Mouse (Mus musculus) testis, adult 2 months (tissue): ENCODE data around the gene 2310011J03Rik. TPM values are rescaled to one million over a fixed set of nuclear protein-coding genes. Genes with fewer than 3 reads are reported as not detected.

ENCODE experiments used
- H3K27ac ChIP-seq: fragments of 200-500 bp; 2 replicates; pipeline ENCODE4 v1.5.1; 2012; ENCODE audit warnings: low read depth, low read length; ENCODE audit not compliant: control insufficient read depth, insufficient read depth
- H3K27me3 ChIP-seq: fragments of 200-500 bp; 2 replicates; pipeline ENCODE4 v1.6.1; 2012; ENCODE audit warnings: mild to moderate bottlenecking, low read length, moderate library complexity; ENCODE audit not compliant: control insufficient read depth, insufficient read depth
- H3K36me3 ChIP-seq: fragments of 200-500 bp; 2 replicates; pipeline ENCODE4 v1.6.1; 2012; ENCODE audit warnings: mild to moderate bottlenecking, low read length; ENCODE audit not compliant: control insufficient read depth, insufficient read depth
- H3K4me1 ChIP-seq: fragments of 200-500 bp; 2 replicates; pipeline ENCODE4 v1.6.1; 2012; ENCODE audit warnings: low read length; ENCODE audit not compliant: control insufficient read depth, insufficient read depth
- H3K4me3 ChIP-seq: fragments of 200-500 bp; 2 replicates; pipeline ENCODE4 v1.5.1; 2012; ENCODE audit warnings: low read depth, mild to moderate bottlenecking, low read length, moderate library complexity, mixed read lengths; ENCODE audit not compliant: control insufficient read depth
- CTCF ChIP-seq: fragments of 200-500 bp; IDR thresholded peaks from 2 replicates; pipeline ENCODE4 v1.5.1; 2012; ENCODE audit warnings: low read depth, mild to moderate bottlenecking, inconsistent platforms, low read length, moderate library complexity; ENCODE audit not compliant: control insufficient read depth, insufficient read depth, insufficient replicate concordance
- POLR2A ChIP-seq: fragments of 200-500 bp; IDR thresholded peaks from 2 replicates; pipeline ENCODE4 v1.6.1; 2012; ENCODE audit warnings: low read depth, mild to moderate bottlenecking, inconsistent platforms, low read length, moderate library complexity; ENCODE audit not compliant: control insufficient read depth
- polyA plus RNA-seq: library from polyadenylated mRNA; depleted of rRNA; stranded (reverse); fragments of >200 nt; gene quantifications from 2 replicates; pipeline ENCODE4 v1.2.3, GENCODE M21; 2012; rRNA removed

Gene 2310011J03Rik
- polyA plus RNA-seq, 1 experiment = 11.3 TPM

DNA sequence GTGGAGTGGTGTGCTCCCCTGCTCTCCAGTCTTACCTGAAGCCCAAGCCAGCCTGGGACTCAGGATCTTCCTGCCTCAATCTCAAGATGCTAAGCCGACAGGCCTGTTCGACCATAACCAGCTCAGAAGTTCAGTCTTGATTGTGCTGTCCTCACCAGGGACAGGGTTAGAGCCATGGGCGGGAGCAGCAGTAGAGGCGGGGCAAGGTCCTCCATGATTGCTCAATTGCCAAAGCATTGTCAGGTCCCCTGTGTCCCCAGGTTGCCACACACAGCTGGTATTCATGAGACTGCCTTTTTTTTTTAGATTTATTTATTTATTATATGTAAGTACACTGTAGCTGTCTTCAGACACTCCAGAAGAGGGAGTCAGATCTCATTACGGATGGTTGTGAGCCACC, 44.1 kb downstream of the 2310011J03Rik start:
- H3K36me3 ChIP-seq = peaks cover 4% of the 10 kb centered on the region
- no peak overlapping the region for H3K4me3 ChIP-seq
- H3K27ac ChIP-seq = no peak overlapping the region
- peaks cover 3% of the 10 kb centered on the region; the same call in 1 of the 2 replicates for H3K4me1 ChIP-seq
- TF ChIP-seq POLR2A = no peak
- no peak for TF ChIP-seq CTCF
- H3K27me3 ChIP-seq = no peaks in the 10 kb centered on the region

DNA sequence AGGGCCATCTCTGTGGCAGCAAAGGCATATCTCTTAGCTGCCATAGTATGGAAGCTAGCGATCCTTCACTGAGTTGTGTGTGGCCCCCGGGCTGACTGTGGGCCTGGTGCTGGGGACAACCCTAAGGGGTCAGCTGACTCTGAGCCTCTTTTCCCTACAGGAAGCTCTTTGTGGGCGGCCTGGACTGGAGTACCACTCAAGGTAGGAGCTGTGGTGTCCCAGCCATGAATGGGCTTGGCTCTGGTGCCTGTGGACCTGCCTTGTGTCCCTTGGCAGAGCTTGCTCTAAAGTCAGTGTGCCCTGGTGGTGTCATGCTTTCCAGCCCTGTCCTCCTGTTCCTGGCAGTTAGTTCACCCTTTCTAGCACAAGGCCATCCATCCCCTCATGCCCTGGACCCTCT, 46.5 kb downstream of the 2310011J03Rik start:
- Histone ChIP-seq H3K27me3 (no peaks in the 10 kb centered on the region), H3K36me3 (peaks cover 4% of the 10 kb centered on the region), H3K27ac (no peak overlapping the region), H3K4me1 (peaks cover 8% of the 10 kb centered on the region), H3K4me3 (no peak overlapping the region)
- TF ChIP-seq POLR2A = no peak
- no peak for TF ChIP-seq CTCF

DNA sequence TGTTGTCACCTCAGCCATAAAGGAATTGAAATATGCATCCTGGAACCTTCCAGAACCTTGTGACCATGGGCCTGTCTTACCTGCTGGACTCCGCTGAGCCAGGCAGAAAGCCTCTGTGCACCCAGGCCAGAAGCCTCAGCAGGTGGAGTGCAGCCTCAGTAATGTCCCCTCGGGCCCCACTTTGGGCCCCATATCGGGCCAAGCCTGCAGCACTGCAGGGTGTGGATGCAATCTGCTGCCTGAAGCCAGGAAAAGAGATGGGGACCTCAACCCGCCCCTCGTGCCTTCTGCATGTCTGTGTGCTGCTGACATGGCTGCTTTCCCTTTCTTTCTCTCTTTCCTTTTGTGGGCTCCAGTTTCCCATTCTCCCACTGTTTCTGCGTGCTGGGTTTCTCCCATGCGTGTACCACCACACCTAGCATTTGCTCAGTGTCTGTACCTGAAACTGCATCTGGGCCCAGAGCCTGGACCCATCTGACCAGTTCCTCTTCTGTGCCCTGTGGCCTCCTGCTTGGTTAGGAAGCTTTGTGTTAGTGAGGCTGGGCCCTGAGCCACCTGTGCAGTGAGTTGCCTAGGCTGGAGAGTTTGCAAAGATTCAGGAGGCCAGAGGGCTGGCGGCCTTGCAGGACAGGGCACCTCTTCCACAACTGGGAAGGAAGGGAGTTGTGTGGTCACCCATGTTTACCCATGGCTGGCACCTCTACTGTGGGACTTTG, 48.3 kb downstream of the 2310011J03Rik start:
- Histone ChIP-seq H3K36me3 (peaks cover 3% of the 10 kb centered on the region), H3K4me1 (peaks cover 8% of the 10 kb centered on the region), H3K27me3 (no peaks in the 10 kb centered on the region), H3K4me3 (no peak overlapping the region), H3K27ac (no peak overlapping the region)
- no peak for TF ChIP-seq POLR2A
- TF ChIP-seq CTCF = no peak

DNA sequence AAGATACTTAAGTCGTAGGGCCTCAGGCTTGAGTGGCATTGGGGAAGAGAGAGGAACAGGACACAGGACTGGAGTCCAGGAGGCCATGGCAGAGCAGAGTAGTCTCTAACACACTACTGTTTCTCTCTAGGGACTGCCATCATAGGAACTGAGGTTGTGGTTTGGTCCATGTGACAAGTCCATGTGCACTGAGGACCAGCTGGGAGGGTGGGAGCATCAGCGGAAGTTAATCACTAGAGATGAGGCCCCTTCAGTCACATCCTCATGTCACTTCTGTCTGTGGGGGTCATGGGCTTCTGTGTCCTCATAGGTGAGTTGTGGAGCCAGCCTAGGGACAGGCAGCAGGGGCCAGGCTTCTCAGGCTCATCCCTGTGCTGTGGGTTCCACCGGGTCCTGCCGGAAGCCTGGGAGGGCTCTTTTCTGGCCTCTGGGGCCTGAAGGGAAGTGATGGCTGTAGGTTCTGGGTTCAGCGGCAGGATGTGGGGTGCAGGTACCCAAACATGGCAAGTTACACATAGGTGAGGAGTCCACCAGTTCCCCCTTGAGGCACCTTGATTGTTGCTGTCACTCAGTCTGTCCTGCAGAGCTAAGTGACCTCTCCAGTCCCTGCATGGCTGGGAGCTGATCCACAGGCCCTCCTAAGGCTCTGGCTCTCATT, 49.0 kb downstream of the 2310011J03Rik start:
- H3K27me3 ChIP-seq = no peaks in the 10 kb centered on the region
- H3K27ac ChIP-seq = no peak overlapping the region
- no peak overlapping the region for H3K4me3 ChIP-seq
- H3K36me3 ChIP-seq = peaks cover 3% of the 10 kb centered on the region
- peaks cover 8% of the 10 kb centered on the region for H3K4me1 ChIP-seq
- TF ChIP-seq POLR2A (no peak), CTCF (no peak)

DNA sequence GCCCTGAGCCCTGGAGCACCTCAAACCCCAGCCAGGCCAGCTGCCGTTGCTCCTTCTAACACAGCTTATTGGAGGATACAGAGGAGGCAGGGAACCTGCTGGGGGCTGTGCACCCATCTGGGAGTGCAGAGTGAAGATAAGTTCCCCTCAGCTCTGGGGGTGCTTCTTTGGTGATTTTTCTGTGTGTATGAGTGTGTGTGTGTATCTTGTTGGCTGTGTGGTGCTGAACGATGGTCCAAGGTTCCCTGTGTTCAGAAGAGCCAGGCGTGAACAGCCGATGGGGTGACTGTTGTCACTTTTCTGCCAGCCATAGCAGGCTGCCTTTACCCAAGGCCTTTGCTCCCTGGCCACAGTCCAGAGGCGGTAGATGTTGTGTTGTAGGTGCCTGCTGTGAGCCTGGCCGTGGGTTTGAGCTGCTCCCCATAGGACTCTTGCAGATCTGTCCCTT, 49.6 kb downstream of the 2310011J03Rik start:
- Histone ChIP-seq H3K4me1 (peaks cover 8% of the 10 kb centered on the region), H3K36me3 (peaks cover 3% of the 10 kb centered on the region), H3K27ac (no peak overlapping the region), H3K4me3 (no peak overlapping the region), H3K27me3 (no peaks in the 10 kb centered on the region)
- TF ChIP-seq POLR2A (no peak), CTCF (no peak)

DNA sequence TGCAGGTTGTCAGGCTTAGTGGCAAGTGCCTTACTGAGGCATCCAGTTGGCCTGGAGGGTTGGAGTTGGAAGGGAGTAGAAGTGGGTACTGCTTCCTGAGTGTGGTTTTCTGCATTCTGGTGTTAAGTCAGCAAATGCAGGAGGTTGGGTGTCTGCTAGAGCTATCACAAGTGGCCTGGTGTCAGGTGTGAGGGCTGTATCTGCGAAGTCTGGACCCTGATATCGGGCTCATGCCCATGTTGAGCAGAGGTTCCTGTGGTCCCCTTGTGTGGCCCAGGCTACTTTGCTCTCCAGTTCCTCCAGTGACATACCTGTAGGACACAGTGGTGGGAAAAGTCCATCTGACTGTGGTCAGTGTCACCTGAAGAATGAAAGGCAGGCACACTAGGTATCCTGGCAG, 50.2 kb downstream of the 2310011J03Rik start:
- H3K27ac ChIP-seq = no peak overlapping the region
- H3K4me3 ChIP-seq = no peak overlapping the region
- peaks cover 3% of the 10 kb centered on the region for H3K36me3 ChIP-seq
- no peak for TF ChIP-seq CTCF
- no peak for TF ChIP-seq POLR2A
- H3K27me3 ChIP-seq = no peaks in the 10 kb centered on the region
- peaks cover 8% of the 10 kb centered on the region for H3K4me1 ChIP-seq

Other genes with a start within 250 kb of the 2310011J03Rik start
- gene Sbno2, start 215.0 kb downstream of the 2310011J03Rik start, polyA plus RNA-seq = 13.9 and 14.0 TPM in 2 replicates
- 215 and 222 TPM in 2 replicates for gene Stk11, start 204.7 kb downstream of the 2310011J03Rik start, polyA plus RNA-seq
- gene Atp5d, start 181.9 kb downstream of the 2310011J03Rik start, polyA plus RNA-seq = 241 and 347 TPM in 2 replicates
- gene Cbarp, start 179.7 kb downstream of the 2310011J03Rik start, polyA plus RNA-seq = 3.8 and 5.1 TPM in 2 replicates
- gene Midn, start 172.3 kb downstream of the 2310011J03Rik start, polyA plus RNA-seq = 70.1 and 79.2 TPM in 2 replicates
- 105 and 127 TPM in 2 replicates for gene Cirbp, start 154.6 kb downstream of the 2310011J03Rik start, polyA plus RNA-seq
- 7.4 and 7.9 TPM in 2 replicates for gene 1600002K03Rik, start 147.6 kb downstream of the 2310011J03Rik start, polyA plus RNA-seq
- gene Efna2, start 141.1 kb downstream of the 2310011J03Rik start, polyA plus RNA-seq = 1.1 and 1.4 TPM in 2 replicates
- 282 and 295 TPM in 2 replicates for gene Mum1, start 94.1 kb downstream of the 2310011J03Rik start, polyA plus RNA-seq
- 105 and 132 TPM in 2 replicates for gene Ndufs7, start 71.4 kb downstream of the 2310011J03Rik start, polyA plus RNA-seq
- gene Gamt, start 59.5 kb downstream of the 2310011J03Rik start, polyA plus RNA-seq = 38.5 and 39.6 TPM in 2 replicates
- 97.5 and 114 TPM in 2 replicates for gene Dazap1, start 59.1 kb downstream of the 2310011J03Rik start, polyA plus RNA-seq
- 672 and 893 TPM in 2 replicates for gene Rps15, start 28.1 kb downstream of the 2310011J03Rik start, polyA plus RNA-seq
- gene Apc2, start 24.6 kb downstream of the 2310011J03Rik start, polyA plus RNA-seq = 1.4 and 1.8 TPM in 2 replicates
- gene Pcsk4, start 9.0 kb upstream of the 2310011J03Rik start, polyA plus RNA-seq = 324 and 326 TPM in 2 replicates
- gene Reep6, start 9.4 kb upstream of the 2310011J03Rik start, polyA plus RNA-seq = 698 and 732 TPM in 2 replicates
- 3.3 and 4.1 TPM in 2 replicates for gene Adamtsl5, start 27.9 kb upstream of the 2310011J03Rik start, polyA plus RNA-seq
- 1.3 and 1.7 TPM in 2 replicates for gene Plk5, start 35.9 kb upstream of the 2310011J03Rik start, polyA plus RNA-seq
- gene Mex3d, start 67.1 kb upstream of the 2310011J03Rik start, polyA plus RNA-seq = 596 and 686 TPM in 2 replicates
- gene Mbd3, start 79.0 kb upstream of the 2310011J03Rik start, polyA plus RNA-seq = 135 and 153 TPM in 2 replicates
- gene Uqcr11, start 86.3 kb upstream of the 2310011J03Rik start, polyA plus RNA-seq = 446 and 549 TPM in 2 replicates
- 13.4 and 14.9 TPM in 2 replicates for gene Tcf3, start 113.1 kb upstream of the 2310011J03Rik start, polyA plus RNA-seq
- gene Onecut3, start 174.3 kb upstream of the 2310011J03Rik start, polyA plus RNA-seq = 0.43 and 0.52 TPM in 2 replicates
- gene Atp8b3, start 218.6 kb upstream of the 2310011J03Rik start, polyA plus RNA-seq = 1,123 and 1,230 TPM in 2 replicates
- 201 and 214 TPM in 2 replicates for gene Rexo1, start 241.0 kb upstream of the 2310011J03Rik start, polyA plus RNA-seq